Mouse (Mus musculus) CH12.LX (cell line): ENCODE results near the gene 1810043G02Rik.

Experiments
- E2F4 ChIP-seq: IDR thresholded peaks from 2 replicates; pipeline ENCODE4 v1.6.1; 2011; ENCODE audit warnings: low read depth, low read length, improper control_type of control experiment; ENCODE audit not compliant: insufficient replicate concordance
- MAFK ChIP-seq: IDR thresholded peaks from 2 replicates; pipeline ENCODE4 v1.6.1; 2011; ENCODE audit warnings: low read length, improper control_type of control experiment; ENCODE audit not compliant: insufficient replicate concordance
- POLR2A ChIP-seq: IDR thresholded peaks from 2 replicates; pipeline ENCODE4 v1.6.1; 2011; ENCODE audit warnings: low read depth, mild to moderate bottlenecking, improper control_type of control experiment, low read length
- POLR2AphosphoS2 ChIP-seq: IDR thresholded peaks from 2 replicates; pipeline ENCODE4 v1.6.1; 2011; ENCODE audit warnings: low read depth, low read length, improper control_type of control experiment
- TCF12 ChIP-seq: IDR thresholded peaks from 2 replicates; pipeline ENCODE4 v1.6.1; 2014; ENCODE audit warnings: low read depth, mild to moderate bottlenecking, inconsistent platforms, low read length, improper control_type of control experiment
- USF1 ChIP-seq: IDR thresholded peaks from 2 replicates; pipeline ENCODE4 v1.6.1; 2014; ENCODE audit warnings: low read depth, mild to moderate bottlenecking, inconsistent platforms, low read length, improper control_type of control experiment

DNA sequence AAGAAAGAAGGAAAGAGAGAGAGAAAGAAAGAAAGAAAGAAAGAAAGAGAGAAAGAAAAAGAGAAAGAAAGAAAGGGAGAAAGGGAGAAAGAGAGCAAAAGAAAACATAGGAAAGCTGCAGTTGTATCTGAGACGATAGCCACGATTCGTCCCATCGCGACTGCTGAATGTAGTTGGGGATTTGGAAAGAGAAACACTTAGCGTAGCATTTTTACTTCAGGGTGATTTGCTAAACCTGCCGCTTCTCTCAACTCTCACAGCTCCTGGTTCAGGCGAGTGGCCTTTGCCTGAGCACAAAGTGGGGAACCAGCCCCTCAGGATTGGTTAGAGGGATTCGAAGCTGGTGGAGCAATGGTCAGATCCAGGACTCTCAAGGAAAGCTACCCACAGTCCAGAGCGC, 32.0 kb downstream of the 1810043G02Rik start:
- TF ChIP-seq E2F4, result no peak
- TF ChIP-seq POLR2A, result no peak
- no peak for TF ChIP-seq POLR2AphosphoS2
- TF ChIP-seq MAFK, result no peak
- no peak for TF ChIP-seq TCF12
- no peak for TF ChIP-seq USF1
